Mouse (Mus musculus) heart, embryonic 16.5 days (tissue): ENCODE results near the gene Zdhhc14. TPM values are rescaled to one million over a fixed set of nuclear protein-coding genes. Genes with fewer than 3 reads are reported as not detected.

ENCODE experiments used
- ATAC-seq: fragments of 200-750 bp; cut with Nextera tagmentation; replicated peaks from 2 replicates; pipeline ENCODE4 v1.8.0; 2017; ENCODE audit warnings: moderate number of reproducible peaks; ENCODE audit not compliant: insufficient read depth, low FRiP score; ENCODE audit errors: extremely low read depth
- H3K27ac ChIP-seq: fragments of 300-500 bp; sonication (generic); 2 replicates; pipeline ENCODE4 v1.5.1; 2014; ENCODE audit warnings: mild to moderate bottlenecking, low read length, control low read depth, moderate library complexity
- H3K27me3 ChIP-seq: fragments of 300-500 bp; sonication (generic); 2 replicates; pipeline ENCODE4 v1.6.1; 2014; ENCODE audit warnings: low read length, mixed read lengths; ENCODE audit not compliant: control insufficient read depth, insufficient read depth
- H3K36me3 ChIP-seq: fragments of 300-500 bp; sonication (generic); 2 replicates; pipeline ENCODE4 v1.6.1; 2014; ENCODE audit not compliant: control insufficient read depth, insufficient read depth
- H3K4me1 ChIP-seq: fragments of 300-500 bp; sonication (generic); 2 replicates; pipeline ENCODE4 v1.6.1; 2014; ENCODE audit warnings: low read length, mixed read lengths; ENCODE audit not compliant: control insufficient read depth, insufficient read depth
- H3K4me2 ChIP-seq: fragments of 300-500 bp; sonication (generic); 2 replicates; pipeline ENCODE4 v1.6.1; 2014; ENCODE audit warnings: low read depth, mild to moderate bottlenecking, control low read depth, low read length
- H3K4me3 ChIP-seq: fragments of 300-500 bp; sonication (generic); 2 replicates; pipeline ENCODE4 v1.5.1; 2014; ENCODE audit warnings: mild to moderate bottlenecking, control low read depth, low read length
- H3K9ac ChIP-seq: fragments of 300-500 bp; sonication (generic); 2 replicates; pipeline ENCODE4 v1.6.1; 2014; ENCODE audit warnings: low read length, control low read depth
- H3K9me3 ChIP-seq: fragments of 300-500 bp; sonication (generic); replicated peaks from 2 replicates; pipeline ENCODE4 v1.6.1; 2016; ENCODE audit warnings: low read length; ENCODE audit not compliant: control insufficient read depth
- WGBS: fragments of 180-500 bp; shearing (Covaris S2); extraction: QIAGEN DNeasy Blood & Tissue Kit; methylation state at CpG from one replicate; pipeline ENCODE4 v1.1.7; 2014; 5-methylcytosine and 5-hydroxymethylcytosine counted together
- polyA plus RNA-seq: library from polyadenylated mRNA; unstranded; fragments of >200 nt; fragmentation: Nextera tagmentation; extraction: Ambion mirVana; gene quantifications from 2 replicates; pipeline ENCODE4 v1.2.1, GENCODE M21; 2015

Gene Zdhhc14
- polyA plus RNA-seq, 1 experiment from 2014 or later, result 1.3 TPM

DNA sequence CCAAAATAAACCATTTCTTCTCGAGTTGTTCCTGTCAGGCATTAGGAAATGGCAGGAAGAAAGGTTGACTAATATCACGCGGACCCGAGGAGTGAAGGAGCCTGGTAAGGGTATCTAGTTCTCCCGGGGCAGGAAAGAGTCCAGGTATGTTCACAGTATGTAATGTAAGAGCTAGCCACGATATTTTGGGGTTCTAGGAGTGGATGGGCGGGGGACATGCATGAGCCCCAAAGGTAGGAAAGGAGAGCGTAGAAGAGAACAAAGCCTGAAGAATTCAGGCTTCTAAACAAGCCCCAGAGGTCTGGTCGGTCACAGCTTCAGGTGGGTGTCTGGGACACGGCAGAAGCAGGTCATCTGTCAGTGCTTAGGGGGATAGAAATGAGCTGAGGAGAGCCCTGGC, 27.1 kb downstream of the Zdhhc14 start:
- no peak overlapping the region for H3K4me3 ChIP-seq
- no peaks in the 10 kb centered on the region for H3K27me3 ChIP-seq
- H3K4me2 ChIP-seq, result no peak overlapping the region
- no peak overlapping the region for H3K27ac ChIP-seq
- no peak overlapping the region for H3K9ac ChIP-seq
- no peaks in the 10 kb centered on the region for H3K4me1 ChIP-seq
- no peaks in the 10 kb centered on the region for H3K36me3 ChIP-seq
- WGBS, result 84% methylated on average over 10 of the region's 10 CpGs
- no peaks in the 10 kb centered on the region; the same call in 1 of the 2 replicates for H3K9me3 ChIP-seq
- ATAC-seq, result no peak

GRCm38 (mm10) chr17:5519910-5520592, 27.7 kb downstream of the Zdhhc14 start:
- H3K27me3 ChIP-seq, result no peaks in the 10 kb centered on the region
- no peak for ATAC-seq
- WGBS, result 79% methylated on average over 13 of the region's 13 CpGs
- no peak overlapping the region for H3K4me3 ChIP-seq
- H3K4me1 ChIP-seq, result no peaks in the 10 kb centered on the region
- no peaks in the 10 kb centered on the region for H3K36me3 ChIP-seq
- H3K9me3 ChIP-seq, result no peaks in the 10 kb centered on the region; the same call in 1 of the 2 replicates
- no peak overlapping the region for H3K4me2 ChIP-seq
- H3K9ac ChIP-seq, result no peak overlapping the region
- H3K27ac ChIP-seq, result no peak overlapping the region

DNA sequence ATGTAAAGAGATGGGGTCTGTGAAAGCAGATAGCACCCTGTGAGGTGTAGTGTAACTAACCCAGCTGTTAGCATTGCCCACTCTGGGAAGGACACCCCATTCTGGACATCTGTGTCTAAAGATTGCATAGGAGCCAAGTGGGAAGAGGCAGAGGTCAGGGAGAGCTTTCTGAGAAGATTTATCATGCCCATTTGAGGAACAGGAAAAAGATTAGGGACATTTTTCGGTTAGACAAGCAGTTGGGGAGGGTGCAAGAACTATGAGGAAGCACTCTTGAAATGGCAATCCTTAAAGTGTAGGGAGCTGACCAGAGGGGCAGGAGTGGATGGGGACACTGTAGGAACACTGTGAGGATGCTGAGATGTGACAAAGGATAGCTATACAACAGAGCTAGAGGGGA, 29.2 kb downstream of the Zdhhc14 start:
- H3K4me3 ChIP-seq, result no peak overlapping the region
- no peaks in the 10 kb centered on the region for H3K36me3 ChIP-seq
- H3K27me3 ChIP-seq, result no peaks in the 10 kb centered on the region
- H3K27ac ChIP-seq, result no peak overlapping the region
- H3K9ac ChIP-seq, result no peak overlapping the region
- H3K9me3 ChIP-seq, result no peaks in the 10 kb centered on the region; the same call in 1 of the 2 replicates
- no peak overlapping the region for H3K4me2 ChIP-seq
- ATAC-seq, result no peak
- WGBS, result 69% methylated on average over 1 of the region's 1 CpGs
- no peaks in the 10 kb centered on the region for H3K4me1 ChIP-seq

GRCm38 (mm10) chr17:5529552-5529951, 37.2 kb downstream of the Zdhhc14 start:
- no peaks in the 10 kb centered on the region for H3K36me3 ChIP-seq
- no peaks in the 10 kb centered on the region for H3K27me3 ChIP-seq
- no peaks in the 10 kb centered on the region for H3K4me1 ChIP-seq
- H3K4me2 ChIP-seq, result no peak overlapping the region
- no peaks in the 10 kb centered on the region for H3K9me3 ChIP-seq
- no peak for ATAC-seq
- H3K27ac ChIP-seq, result no peak overlapping the region
- no peak overlapping the region for H3K9ac ChIP-seq
- no peak overlapping the region for H3K4me3 ChIP-seq
- 77% methylated on average over 6 of the region's 6 CpGs for WGBS

- WGBS, result 42% methylated on average over 5 of the region's 5 CpGs
Measured at GRCm38 (mm10) chr17:5532816-5533215, 40.5 kb downstream of the Zdhhc14 start.

DNA sequence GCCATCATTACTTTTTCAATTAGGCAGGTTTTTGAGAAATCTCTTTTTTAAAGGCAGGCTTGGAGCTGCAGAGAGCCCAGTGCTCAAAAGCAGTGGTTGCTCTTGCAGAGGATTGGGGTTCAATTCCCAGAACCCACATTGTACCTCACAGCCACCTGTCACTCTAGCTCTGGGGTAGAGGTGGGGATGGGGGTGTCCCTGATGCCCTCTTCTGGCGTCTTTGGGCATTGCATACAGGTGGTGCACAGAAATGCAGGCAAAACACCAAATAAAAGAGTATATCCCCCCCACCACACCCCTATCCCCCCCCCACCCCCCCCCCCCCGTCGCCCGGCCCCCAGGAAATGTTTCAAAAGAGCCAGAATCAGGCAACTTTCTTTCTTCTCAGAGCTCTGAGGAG, 43.0 kb downstream of the Zdhhc14 start:
- WGBS, result 17% methylated on average over 1 of the region's 4 CpGs
- Histone ChIP-seq H3K27me3 (no peaks in the 10 kb centered on the region), H3K9ac (no peak overlapping the region), H3K27ac (no peak overlapping the region), H3K4me3 (no peak overlapping the region), H3K9me3 (no peaks in the 10 kb centered on the region), H3K36me3 (no peaks in the 10 kb centered on the region), H3K4me1 (no peaks in the 10 kb centered on the region), H3K4me2 (no peak overlapping the region)
- ATAC-seq, result no peak

More at GRCm38 (mm10) chr17:5532816-5533215, 40.5 kb downstream of the Zdhhc14 start:
- no peak overlapping the region for H3K4me2 ChIP-seq
- H3K27ac ChIP-seq, result no peak overlapping the region
- no peaks in the 10 kb centered on the region for H3K9me3 ChIP-seq
- no peaks in the 10 kb centered on the region for H3K36me3 ChIP-seq
- no peak overlapping the region for H3K9ac ChIP-seq
- no peak overlapping the region for H3K4me3 ChIP-seq
- no peak for ATAC-seq
- H3K27me3 ChIP-seq, result no peaks in the 10 kb centered on the region
- no peaks in the 10 kb centered on the region for H3K4me1 ChIP-seq

GRCm38 (mm10) chr17:5536259-5537094, 44.1 kb downstream of the Zdhhc14 start:
- Histone ChIP-seq H3K9me3 (no peaks in the 10 kb centered on the region), H3K9ac (no peak overlapping the region), H3K27me3 (no peaks in the 10 kb centered on the region), H3K4me3 (no peak overlapping the region), H3K4me1 (no peaks in the 10 kb centered on the region), H3K27ac (no peak overlapping the region), H3K36me3 (no peaks in the 10 kb centered on the region), H3K4me2 (no peak overlapping the region)
- no peak for ATAC-seq
- WGBS, result 69% methylated on average over 10 of the region's 12 CpGs

DNA sequence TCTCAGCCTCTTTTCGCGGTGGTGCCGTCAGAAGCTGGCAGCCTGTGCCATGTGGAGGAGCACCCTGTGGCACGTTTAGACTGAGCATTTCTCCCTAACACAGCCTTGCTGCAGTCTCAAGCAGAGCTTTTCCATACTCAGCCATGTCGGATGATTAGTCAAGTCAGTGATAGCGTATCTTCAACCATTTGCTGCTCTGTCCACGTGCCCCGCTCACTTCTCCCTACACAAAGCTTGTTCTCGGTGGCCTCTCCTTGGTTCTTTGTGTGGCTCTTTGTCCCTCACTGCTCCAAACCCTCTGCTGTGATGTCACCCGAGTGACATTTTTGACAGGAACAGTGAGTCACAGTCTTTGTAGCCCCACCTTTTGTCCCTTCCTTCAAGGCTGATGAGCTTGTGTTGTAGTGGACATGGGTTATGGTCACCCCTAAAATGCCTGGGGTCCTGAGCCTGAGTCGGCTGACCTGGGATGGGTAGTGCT, 44.8 kb downstream of the Zdhhc14 start:
- Histone ChIP-seq H3K9ac (no peak overlapping the region), H3K4me2 (no peak overlapping the region), H3K9me3 (no peaks in the 10 kb centered on the region), H3K27me3 (no peaks in the 10 kb centered on the region), H3K27ac (no peak overlapping the region), H3K4me3 (no peak overlapping the region), H3K4me1 (no peaks in the 10 kb centered on the region), H3K36me3 (no peaks in the 10 kb centered on the region)
- no peak for ATAC-seq
- WGBS, result 58% methylated on average over 11 of the region's 11 CpGs

DNA sequence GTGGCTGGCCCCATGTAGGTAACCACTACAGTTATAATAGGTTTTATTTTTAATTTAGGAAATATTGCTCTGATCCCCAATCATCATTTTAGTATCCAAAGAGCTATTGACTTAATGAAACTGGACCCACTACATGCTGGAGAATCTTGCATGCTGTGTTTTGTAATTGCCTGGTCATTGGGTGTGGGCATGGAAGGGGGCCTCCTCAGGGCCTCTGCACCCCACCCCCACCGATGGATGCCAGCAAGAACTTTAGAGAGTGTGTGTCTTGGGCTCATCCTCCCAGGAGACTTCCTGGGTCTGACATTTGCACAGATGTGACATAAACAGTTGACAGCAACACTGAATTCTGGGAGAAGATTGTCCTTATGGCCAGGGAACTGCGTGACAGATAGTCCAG, 49.8 kb downstream of the Zdhhc14 start:
- 75% methylated on average over 2 of the region's 2 CpGs for WGBS
- H3K9me3 ChIP-seq, result no peaks in the 10 kb centered on the region
- no peak overlapping the region for H3K9ac ChIP-seq
- H3K4me3 ChIP-seq, result no peak overlapping the region
- no peaks in the 10 kb centered on the region for H3K36me3 ChIP-seq
- H3K27ac ChIP-seq, result no peak overlapping the region
- no peak for ATAC-seq
- no peaks in the 10 kb centered on the region for H3K4me1 ChIP-seq
- H3K27me3 ChIP-seq, result no peaks in the 10 kb centered on the region
- H3K4me2 ChIP-seq, result no peak overlapping the region
